Mouse (Mus musculus) lung, postnatal 14 days (tissue): Measurements from ENCODE around the gene Pacsin2.
"Not testable (repeated sequence)": the region's sequence is repeated elsewhere in the genome, so short reads cannot be mapped to it uniquely, and the experiment has no call there.

ENCODE experiments used
- DNase-seq: peaks from one replicate; pipeline ENCODE4 v3.0.0; 2021

Gene Pacsin2

DNA sequence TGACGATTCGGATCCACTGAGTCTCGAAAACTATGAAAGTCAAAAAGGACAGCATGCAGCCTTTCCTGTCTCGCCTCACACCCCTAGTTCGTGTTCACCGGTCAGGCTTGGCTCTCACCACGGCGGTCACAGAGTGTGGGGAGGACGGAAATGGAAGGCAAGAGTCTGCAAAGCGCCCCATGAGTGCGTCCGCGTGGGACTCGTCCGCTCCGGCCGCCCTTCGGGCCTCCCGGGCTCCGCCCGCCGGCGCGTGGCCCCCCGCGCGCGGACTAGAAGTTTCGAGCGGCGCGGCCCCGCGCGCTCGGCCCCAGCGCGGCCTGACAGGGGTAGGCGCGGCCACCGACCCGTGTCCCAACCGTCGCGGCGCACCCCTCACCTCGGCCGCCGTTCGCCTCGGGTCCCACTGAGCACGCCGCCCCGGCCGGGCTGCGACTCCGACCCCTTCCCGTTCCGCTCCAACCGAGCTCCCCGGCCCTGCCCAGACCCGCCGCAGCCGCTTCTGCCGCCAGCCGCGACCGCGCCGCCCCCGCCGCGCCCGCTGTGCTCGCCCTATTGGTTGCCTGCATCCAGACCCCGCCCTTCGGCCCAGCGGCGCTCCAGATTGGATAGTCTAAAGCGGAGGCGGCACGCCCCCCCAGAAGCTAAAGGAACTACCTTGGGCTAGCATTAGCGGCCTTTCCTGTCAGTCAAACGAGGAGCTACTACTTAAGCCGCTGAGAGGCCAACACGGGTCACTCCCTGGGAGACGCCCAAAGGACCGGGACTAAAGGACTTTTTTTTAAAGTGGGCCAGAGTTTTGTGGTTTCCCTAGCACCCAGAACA, at the start of gene Pacsin2:
TSS of gene Pacsin2 (minus strand) at position 524 of the 822 bp plus-strand sequence.
- peak; percentile 99 for DNase-seq

DNA sequence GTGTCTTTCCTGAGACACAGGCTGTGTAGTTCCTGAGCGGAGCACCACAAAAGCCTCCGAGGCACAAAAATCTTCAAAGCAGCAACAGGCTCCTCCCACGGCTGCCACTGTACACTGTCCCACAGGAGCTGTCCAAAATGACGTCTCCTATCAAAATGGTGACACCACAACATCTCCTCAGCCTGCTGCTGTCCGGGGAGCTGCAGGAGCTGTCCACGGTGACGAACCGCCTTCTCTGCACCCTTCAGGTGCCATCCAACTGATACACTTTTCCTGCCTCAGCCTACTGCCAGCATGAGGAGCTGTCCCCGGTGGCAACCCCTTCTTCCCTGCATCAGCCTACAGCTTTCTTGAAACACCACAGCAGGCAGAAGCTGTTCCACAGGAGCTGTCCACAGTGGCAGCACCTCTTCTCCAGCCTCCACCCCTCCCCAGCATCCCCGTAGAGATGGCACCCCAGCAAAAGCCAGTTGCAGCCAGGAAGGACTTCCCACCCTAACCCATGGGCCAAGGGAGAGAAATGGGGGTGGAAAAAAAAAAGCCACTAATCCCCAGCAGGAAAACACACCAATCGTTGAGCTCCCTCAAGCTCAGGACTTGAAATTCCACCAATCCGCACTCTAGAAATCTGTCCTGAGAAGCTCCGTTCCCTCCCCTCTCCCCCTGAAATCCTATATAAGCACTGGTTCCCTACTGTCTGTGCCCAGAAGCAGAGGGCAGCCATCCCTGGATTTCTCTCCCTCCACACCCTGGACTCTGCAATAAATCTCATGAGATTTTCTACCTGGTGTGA, 48.3 kb upstream of the Pacsin2 start:
- no peak for DNase-seq

DNA sequence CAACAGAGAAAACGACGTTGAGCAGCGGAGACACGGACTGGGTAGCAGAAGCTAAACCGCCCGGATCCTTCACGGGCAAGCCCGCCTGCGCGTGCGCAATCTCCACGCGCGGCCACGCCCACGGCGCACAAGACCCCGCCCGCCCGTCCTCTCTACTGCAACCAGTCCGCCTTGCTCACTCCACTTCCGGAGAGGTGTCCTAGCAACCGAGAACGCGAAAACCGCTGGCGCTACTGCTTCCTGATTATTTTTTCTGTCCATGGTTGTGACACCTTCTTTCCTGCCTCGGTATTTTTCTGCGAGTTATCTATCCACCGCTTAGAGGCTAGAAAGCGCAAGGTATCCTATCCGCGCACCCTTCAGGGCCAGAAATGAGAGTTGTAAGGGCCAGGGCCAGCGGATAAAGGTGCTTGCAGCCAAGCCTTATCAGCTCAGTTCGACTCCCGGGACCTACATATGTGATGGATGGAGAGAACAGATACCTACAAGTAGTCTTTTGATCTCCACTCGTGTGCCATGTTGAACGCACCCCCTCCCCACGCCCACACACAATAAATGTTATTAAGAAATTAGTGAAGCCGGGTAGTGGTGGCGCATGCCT, 46.5 kb upstream of the Pacsin2 start, which contains the start of gene Ttll1:
TSS of gene Ttll1 (minus strand) at position 89 of the 601 bp plus-strand sequence.
- peak; percentile 95 for DNase-seq

DNA sequence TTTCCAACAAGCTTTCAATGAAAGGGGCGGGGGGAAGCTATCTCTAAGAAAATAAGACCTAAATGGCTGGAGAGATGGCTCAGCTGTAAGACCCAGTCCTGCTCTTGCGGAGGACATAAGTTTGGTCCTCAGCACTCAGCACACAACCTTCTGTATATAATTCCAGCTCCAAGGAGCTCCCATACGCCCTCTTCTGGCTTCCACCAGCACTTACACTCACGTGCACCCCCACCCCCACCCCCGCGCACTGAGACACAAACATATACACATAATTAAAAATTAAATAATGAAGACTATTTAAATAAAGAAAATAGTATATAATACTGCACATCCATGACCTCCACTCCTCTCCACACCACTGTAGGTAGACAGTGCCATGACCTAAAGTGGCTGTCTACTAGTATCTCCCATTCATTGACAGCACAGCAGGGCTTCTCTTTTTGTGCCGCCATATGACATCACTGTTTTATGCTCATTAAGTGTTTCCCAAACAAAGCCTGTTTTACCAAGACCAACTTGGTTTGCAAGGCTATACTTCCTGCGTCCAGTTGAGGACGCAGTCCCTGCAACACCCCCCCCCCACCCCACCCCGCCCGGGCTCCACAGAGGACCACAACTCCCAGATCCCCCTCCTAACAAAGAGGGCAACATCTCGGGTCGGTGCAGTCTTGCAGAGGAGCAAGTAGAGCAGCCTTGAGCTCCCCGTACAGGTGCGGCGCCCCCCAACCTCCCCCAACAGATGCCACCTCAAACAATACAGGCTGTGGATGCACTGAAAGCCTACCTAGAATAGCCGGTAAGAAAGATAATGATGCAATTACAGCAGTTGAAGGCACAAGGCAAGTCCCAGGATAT, 45.8 kb upstream of the Pacsin2 start:
- no peak for DNase-seq

DNA sequence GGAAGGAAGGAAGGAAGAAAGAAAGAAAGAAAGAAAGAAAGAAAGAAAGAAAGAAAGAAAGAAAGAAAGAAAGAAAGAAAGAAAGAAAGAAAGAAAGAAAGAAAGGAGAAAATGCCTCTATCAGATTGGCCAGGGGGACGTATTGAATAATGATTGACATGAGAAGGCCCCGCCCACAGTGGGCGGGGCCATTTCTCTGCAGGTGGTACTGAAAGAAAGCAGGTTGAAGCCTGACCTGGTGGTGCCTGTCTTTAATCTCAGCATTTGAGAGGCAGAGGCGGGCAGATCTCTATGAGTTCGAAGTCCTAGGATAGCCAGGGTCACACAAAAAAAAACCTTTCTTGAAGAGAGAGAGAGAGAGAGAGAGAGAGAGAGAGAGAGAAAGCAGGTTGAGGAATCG, 37.1 kb upstream of the Pacsin2 start:
- not testable (repeated sequence) for DNase-seq

DNA sequence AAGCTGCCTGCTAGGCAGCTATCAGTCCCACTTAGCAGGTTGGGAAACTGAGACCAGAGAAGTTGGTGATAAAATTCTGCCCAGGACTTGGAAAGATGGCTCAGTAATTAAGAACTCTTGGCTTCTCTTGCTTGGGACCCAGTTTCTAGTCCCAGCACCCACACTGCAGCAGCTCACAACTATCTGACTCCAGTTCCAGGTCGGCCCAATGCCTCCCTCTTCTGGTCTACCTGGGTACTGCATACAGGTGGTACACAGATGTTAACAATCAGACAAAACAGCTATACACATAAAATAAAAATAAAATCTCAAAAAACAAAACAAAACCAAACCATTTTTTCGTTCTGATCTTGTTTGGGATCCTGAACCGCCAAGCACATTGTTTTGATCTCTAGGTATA, 35.9 kb upstream of the Pacsin2 start:
- peak; percentile 62 for DNase-seq

DNA sequence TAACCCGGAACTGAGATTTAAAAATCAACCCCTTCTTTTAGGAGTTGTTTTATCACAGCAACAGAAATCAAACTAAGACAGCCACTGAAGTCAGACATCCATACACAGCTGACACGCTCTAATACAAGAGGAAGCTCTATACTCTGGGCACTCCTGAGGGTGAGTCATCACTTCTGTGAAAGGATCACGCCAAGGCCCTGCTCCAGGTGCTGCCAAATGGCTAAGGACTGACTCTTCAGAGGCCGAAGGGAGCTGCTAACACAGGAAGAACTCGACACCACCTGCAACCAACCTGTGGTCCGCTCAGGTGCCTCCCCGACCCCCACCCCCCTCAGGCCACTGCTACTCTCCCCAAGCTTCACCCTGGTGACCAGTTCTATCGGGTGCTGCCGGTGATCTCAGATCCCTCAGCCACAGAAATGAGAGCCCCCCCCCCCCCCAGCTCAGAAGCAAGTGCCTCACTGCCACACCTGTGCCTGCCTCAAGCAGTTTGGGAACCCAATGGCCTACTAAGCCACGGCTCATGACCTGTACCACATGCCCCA, 34.9 kb upstream of the Pacsin2 start:
- DNase-seq, result no peak

DNA sequence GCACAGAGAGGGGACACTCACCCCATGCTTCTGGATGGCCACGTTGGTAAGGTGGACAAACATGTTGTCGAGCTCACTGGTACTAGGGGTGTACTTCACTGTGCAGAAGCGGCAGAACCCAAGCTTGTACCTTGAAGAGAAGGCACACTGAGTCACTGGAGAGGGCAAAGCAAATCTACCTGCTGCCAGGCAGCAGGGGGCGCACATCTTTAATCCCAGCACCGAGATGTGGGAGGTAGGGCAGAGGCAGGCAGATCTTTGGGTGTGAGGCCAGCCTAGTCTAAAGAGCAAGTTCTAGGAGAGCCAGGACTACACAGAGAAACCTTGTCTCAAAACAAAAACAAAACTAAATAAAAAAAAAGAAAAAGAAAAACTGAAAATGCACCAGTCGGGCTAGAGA, 32.9 kb upstream of the Pacsin2 start:
- DNase-seq, result no peak

DNA sequence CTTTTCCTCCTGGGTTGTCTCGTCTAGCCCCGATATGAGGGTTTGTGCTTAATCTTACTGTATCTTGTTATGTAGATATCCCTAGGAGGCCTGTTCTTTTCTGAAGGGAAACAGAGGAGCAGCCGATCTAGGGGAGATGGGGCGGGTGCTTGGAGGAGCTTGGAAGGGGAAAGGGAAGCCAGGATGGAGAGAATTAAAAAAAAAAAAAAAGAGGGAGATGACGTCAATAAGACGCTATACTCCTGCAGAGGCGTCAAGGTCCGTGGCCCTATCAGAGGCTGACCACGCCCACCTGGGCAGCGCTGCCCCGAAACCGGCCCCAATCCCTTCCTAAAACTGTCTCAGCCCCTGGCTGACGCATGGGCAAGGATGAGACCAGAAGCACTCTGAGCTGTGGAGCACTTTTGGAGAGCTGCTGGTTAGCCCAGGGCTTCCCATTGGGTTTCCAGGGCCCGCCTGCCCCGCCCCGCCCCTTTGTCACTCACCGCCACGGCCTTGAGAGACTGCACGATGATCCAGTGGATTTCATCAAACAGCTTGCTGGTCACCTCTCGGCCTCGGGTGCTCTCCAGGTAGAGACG, 31.5 kb upstream of the Pacsin2 start:
- no peak for DNase-seq

DNA sequence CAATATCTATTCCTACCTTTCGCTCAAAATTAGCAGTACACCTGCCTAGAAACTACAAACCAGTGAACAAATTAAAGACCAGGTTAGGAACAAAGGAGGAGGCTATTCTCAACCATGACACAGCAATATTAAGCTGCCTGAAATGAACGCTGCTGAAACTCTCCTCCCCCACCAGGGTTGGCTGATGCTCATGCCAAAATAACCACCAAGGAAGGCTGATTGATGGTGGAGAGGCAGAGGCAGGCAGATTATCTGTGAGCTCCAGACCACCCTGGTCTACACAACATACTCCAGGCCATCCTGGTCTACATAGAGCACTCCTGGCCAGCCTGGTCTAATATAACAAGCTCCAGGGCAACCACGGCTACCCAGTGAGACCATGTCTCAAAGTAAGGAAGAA, 30.8 kb upstream of the Pacsin2 start:
- DNase-seq, result no peak

DNA sequence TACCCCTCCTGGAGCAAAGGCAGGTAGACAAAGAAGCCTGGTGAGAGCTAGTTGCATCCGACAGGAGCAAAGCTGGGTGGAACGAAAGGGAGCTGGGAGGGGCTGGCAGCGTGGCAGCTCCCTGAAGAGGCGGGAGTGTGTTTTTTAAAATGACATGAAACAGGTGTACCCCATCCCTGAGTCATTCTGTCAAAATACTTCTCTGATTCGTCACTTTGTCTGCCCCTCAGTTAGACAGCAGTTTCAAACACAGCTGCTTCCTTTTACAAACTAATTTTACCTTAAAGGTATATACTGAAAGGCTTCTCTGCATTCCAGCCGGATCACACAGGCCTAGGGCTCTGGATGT, 30.1 kb upstream of the Pacsin2 start:
- no peak for DNase-seq

DNA sequence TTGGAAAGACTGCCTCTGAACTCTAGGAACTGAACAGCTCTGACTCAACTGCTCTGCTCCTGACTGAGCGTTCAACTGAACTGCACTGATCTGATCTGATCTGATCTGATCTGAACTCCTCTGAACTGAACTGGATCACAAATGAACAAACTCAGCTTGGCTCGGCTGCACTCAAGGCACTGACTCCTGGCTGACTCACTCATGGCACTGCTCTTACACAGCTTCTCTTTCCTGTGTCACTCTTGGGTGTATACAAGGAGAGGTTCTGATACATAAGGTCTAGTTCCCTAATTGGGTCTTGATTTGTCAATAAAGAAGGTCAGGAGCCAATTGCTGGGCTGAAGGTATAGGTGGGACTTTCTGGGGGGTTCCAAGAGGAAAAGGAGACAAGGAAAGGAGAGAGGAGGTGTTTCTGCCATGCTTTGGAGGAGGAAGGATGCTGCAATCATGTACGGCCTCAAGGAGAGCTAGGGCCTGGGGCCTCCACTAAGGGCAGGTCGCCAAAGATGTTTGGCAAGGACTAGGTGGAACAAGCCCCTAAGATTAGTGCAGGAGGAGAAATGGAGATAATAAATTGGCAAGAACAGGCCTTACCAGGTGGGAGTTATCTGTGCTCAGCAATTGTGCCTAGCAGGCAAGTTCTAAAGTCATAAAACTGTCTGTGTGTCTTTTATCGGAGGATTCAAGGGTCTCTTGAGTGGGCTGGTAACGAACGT, 29.6 kb upstream of the Pacsin2 start:
- DNase-seq, result no peak

DNA sequence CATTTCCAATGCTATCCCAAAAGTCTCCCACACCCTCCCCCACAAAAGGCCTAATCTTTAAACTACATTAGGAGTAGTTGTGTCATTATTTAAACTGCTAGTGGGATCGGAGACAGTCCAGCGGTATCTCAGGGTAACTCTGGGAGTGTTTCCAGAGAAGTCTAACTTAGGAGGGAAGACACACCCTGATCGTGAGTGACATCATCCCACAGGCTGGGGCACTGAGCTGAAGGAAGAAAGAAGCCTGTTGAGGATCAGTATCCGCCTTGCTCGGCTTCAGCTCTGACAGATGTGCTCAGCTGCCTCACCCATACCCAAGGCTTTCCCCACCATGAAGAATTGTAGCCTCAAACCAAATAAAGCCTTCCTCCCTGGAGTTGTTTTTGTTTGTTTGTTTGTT, 27.5 kb upstream of the Pacsin2 start:
- no peak for DNase-seq

DNA sequence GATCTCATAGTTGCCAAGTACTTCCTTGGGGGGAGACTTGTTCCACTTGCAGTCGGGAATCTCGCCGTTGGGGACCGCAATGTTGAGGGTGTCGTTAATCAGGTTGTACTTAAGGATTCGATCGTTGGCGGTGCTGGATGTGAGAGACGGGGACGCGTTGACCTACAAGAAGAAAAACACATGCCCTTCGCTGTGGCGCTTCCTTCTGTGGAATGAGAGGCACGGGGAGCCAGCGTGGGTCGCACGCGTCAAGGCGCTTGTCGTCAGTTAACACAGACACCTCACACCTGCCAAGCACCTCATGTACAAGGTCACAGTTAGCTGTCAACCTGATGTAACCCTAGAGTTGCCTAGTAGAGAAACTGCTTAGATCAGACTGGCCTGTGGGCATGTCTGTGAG, 25.1 kb upstream of the Pacsin2 start:
- no peak for DNase-seq

DNA sequence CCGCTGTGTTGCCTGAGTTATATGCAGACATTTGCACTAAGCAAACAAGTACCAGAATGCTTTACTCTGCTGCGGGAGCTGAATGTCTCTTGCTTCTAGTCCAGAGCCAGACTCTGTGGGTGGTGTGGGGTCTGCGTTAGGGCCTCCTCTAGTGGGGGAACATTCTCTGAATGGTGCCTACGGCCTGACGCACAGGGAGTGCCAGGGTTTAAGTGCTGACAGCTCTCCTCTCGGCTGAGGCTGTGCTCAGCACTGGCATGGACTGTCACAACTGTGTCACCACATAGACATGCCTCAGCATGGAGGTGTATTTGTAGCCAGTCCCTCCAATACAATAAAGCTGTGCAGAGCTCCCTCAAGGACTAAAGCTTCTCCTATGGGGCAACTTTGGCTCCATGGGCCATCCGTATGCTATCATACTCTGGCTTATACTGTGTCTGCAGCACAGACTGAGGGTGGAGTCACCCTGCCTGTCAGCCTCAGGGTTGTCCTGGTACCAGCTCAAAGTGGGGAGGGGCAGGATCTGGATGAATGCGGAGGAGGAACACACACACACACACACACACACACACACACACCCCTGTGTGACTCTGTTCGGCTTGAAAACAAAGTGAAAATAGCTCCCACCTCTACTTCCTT, 23.2 kb upstream of the Pacsin2 start:
- DNase-seq, result no peak

DNA sequence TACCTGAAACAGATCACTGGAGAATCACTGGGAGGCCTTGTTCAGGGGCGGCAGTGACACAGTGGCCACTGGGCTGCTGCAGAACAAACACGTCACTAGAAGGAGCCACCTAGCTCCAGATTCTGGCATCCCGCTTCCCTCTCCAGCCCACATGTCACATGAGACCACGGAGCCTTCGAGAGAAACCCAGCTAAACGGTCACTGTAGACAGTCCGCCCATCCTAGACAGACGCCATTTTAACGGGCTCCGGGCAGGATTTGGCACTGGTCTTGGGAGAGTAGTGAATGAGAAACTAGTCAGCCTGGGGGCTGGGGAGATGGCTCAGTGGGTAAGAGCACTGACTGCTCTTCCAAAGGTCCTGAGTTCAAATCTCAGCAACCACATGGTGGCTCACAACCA, 19.9 kb upstream of the Pacsin2 start:
- no peak for DNase-seq

DNA sequence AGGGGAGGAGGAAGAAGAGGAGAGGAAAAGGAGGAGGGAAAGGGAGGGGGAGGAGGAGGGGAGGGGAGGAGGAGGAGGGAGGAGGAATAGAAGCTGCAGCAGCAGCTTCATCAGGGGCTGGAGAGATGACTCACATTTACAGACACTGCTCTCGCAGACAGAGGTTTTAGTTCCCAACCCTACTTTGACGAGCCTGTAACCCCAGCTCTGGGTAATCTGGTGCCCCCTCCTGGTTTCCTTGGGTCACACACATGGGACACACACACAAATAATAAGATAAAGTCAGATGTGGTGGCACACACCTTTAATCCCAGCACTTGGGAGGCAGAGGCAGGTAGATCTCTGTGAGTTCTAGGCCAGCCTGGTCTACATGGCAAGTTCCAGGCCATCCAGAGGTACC, 19.1 kb upstream of the Pacsin2 start:
- peak; percentile 43 for DNase-seq

DNA sequence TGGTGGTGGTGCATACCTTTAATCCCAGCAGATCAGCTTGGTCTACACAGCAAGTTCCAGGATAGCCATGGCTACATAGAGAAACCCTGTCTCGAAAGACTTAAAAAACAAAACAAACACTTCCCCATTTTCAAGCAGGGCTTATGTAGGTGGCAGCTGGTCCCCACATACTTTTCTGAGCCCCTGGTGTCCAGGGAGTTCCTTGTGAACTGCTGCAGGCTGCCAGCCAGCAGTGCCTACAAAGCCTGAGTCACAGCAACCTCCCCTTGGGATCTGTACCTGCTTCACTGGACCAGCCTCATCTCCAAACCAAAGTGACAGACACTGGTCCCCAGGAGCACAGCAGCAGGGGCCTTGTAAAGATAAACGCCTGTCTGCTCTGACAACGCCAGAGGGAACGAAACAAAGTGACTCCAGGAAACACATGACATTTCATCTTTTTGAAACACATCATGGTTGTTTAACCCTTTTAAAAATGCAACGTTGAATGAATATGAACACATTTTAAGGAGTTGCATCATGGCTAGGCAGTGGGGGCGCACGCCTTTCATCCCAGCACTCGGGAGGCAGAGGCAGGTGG, 18.3 kb upstream of the Pacsin2 start:
- DNase-seq, result no peak

DNA sequence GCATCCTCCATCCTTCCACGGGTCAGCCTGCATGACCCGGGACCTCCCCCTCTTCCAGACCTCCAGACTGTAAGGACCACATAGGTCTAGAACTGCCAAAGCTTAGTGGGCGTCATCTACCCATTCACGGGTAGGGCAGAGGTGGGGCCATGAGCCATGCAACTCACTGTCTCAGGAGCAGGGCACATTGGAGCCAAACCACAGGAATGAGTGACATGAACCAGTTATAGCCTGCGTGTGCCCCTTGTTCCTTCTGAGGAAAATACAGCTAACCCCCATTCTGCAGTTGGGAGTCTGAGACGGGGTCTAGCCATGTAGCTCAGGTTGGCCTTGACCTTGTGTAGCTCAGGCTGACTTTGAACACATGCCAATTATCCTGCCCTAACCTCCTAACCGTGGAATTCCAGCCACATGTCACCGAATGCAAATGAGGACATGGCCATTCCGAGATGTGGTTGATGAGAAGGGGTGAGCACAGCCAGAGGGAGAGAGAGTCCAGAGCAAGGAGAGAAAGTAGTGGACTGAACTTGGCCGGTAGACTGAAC, 16.9 kb upstream of the Pacsin2 start:
- no peak for DNase-seq

DNA sequence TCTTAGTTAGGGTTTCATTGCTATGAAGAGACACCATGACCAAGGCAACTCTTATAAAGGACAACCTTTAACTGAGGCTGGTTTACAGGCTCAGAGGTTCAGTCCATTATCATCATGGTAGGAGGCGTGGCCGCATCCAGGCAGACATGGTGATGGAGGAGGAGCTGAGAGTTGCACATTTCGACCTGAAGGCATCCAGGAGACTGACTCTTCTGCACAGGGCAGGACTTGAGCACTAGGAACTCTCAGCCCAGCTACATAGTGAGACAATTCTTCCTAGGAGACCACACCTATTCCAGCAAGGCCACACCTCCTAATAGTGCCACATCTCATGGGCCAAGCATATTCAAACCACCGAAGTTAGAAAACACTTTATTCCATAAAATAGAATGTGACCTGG, 15.4 kb upstream of the Pacsin2 start:
- DNase-seq, result no peak
